Mouse (Mus musculus): ENCODE measurements around the gene Wdr72. TPM values are rescaled to one million over a fixed set of nuclear protein-coding genes. Genes with fewer than 3 reads are reported as not detected.

Wdr72 gene
- polyA plus RNA-seq, 1 experiment from 2014 or later: 0.36 TPM

DNA sequence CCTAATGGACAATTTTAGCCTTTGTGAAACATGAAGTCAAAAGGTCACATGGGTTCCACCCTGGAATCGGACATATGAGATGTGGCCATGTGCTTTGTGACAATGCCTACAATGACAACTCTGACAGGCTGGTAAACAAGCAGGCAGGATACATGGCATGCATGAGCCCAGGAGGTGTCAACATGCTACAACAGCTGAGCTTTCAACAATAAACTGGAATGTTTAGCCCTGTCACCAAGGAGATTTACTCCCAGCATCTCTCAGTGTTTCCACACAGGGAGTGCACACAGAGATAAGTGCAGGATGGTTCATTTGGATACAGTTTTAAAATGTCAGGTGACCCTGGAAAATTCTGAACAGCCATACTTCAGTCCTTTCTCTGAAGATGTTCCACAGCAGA lies 140.4 kb downstream of the Wdr72 start:
- Histone ChIP-seq H3K36me3 (replicated peaks) (no peaks in the 10 kb centered on the region), H3K27me3 (replicated peaks; ENCODE audit: low read depth, poor library complexity, severe bottlenecking) (no peaks in the 10 kb centered on the region), H3K4me1 (peaks cover 14% of the 10 kb centered on the region; the same call in 1 of the 2 replicates), H3K4me3 (no peak overlapping the region), H3K9me3 (no peaks in the 10 kb centered on the region), H3K27ac (replicated peaks) (no peak overlapping the region)
- no peak for DNase-seq (ENCODE audit: low spot score)
- WGBS: 48% methylated on average over 1 of the region's 1 CpGs

DNA sequence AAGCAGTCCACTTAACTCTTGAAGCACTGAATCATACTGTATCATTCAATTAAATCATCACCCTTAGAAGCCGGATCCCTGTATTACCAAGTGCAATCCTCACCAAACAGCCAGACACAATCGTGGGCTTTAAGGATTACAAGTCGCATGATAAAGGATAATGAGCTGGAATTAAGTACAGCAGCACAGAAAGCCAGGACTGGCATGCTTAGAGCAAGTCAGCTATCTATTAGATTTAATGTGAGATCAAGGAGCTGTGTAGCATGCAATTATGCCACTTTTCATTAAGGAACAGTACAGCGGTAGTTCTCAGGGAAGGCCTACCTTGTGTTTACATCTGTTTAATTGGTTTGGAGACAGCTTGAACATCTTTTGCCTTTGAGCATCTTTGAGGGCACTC lies 148.2 kb downstream of the Wdr72 start:
- Histone ChIP-seq H3K27me3 (replicated peaks; ENCODE audit: low read depth, poor library complexity, severe bottlenecking) (no peaks in the 10 kb centered on the region), H3K9me3 (no peaks in the 10 kb centered on the region), H3K36me3 (replicated peaks) (no peaks in the 10 kb centered on the region), H3K4me1 (no peaks in the 10 kb centered on the region), H3K4me3 (no peak overlapping the region), H3K27ac (replicated peaks) (no peak overlapping the region)
- 54% methylated on average over 4 of the region's 4 CpGs for WGBS
- DNase-seq (ENCODE audit: low spot score): no peak

- no peak for DNase-seq (ENCODE audit: low spot score)
- no peak overlapping the region for H3K27ac ChIP-seq (replicated peaks)
Observed at GRCm38 (mm10) chr9:74277752-74278385, 167.7 kb downstream of the Wdr72 start.

GRCm38 (mm10) chr9:74282072-74282471 lies 171.9 kb downstream of the Wdr72 start:
- no peak for DNase-seq (ENCODE audit: low spot score)
- WGBS: 19% methylated on average over 3 of the region's 3 CpGs
- Histone ChIP-seq H3K27me3 (replicated peaks; ENCODE audit: low read depth, poor library complexity, severe bottlenecking) (no peaks in the 10 kb centered on the region), H3K36me3 (replicated peaks) (no peaks in the 10 kb centered on the region), H3K4me1 (peaks cover 8% of the 10 kb centered on the region; the same call in 1 of the 2 replicates), H3K27ac (replicated peaks) (no peak overlapping the region), H3K4me3 (no peak overlapping the region), H3K9me3 (no peaks in the 10 kb centered on the region)

More at GRCm38 (mm10) chr9:74277752-74278385, 167.7 kb downstream of the Wdr72 start:
- Histone ChIP-seq H3K9me3 (no peaks in the 10 kb centered on the region), H3K4me1 (peaks cover 21% of the 10 kb centered on the region), H3K36me3 (replicated peaks) (no peaks in the 10 kb centered on the region), H3K4me3 (no peak overlapping the region), H3K27me3 (replicated peaks; ENCODE audit: low read depth, poor library complexity, severe bottlenecking) (no peaks in the 10 kb centered on the region)
- 70% methylated on average over 14 of the region's 14 CpGs for WGBS

- 64% methylated on average over 2 of the region's 2 CpGs for WGBS
Observed at GRCm38 (mm10) chr9:74286210-74286609, 176.1 kb downstream of the Wdr72 start.

GRCm38 (mm10) chr9:74294479-74294878 lies 184.3 kb downstream of the Wdr72 start:
- Histone ChIP-seq H3K27ac (replicated peaks) (no peak overlapping the region), H3K4me3 (no peak overlapping the region), H3K9me3 (no peaks in the 10 kb centered on the region), H3K4me1 (no peaks in the 10 kb centered on the region; the same call in 1 of the 2 replicates), H3K36me3 (replicated peaks) (no peaks in the 10 kb centered on the region), H3K27me3 (replicated peaks; ENCODE audit: low read depth, poor library complexity, severe bottlenecking) (no peaks in the 10 kb centered on the region)
- 87% methylated on average over 3 of the region's 3 CpGs for WGBS
- no peak for DNase-seq (ENCODE audit: low spot score)

More at GRCm38 (mm10) chr9:74286210-74286609, 176.1 kb downstream of the Wdr72 start:
- Histone ChIP-seq H3K9me3 (no peaks in the 10 kb centered on the region), H3K4me1 (no peaks in the 10 kb centered on the region), H3K27me3 (replicated peaks; ENCODE audit: low read depth, poor library complexity, severe bottlenecking) (no peaks in the 10 kb centered on the region), H3K27ac (replicated peaks) (no peak overlapping the region), H3K4me3 (no peak overlapping the region), H3K36me3 (replicated peaks) (no peaks in the 10 kb centered on the region)
- DNase-seq (ENCODE audit: low spot score): no peak

DNA sequence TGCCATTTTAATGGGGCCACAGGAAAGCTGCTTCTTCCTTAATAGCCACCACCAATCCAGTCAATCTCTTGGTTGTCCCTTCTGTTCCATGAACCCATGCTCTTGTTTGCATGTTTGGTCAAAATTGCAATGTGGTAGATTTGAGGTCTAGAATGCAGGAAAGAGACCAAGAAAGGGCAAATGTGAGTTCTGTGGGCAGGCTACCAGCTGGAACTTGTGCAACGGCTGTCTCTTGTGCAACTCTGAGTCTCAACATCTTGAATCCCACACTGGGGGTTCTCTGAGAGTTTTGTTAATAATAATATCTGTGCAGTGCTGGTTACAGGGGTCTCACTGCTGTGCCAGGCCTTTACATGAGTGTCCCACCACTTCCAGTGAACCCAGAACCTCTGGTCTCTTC lies 208.6 kb downstream of the Wdr72 start:
- Histone ChIP-seq H3K9me3 (no peaks in the 10 kb centered on the region), H3K4me1 (no peaks in the 10 kb centered on the region), H3K36me3 (replicated peaks) (no peaks in the 10 kb centered on the region), H3K27ac (replicated peaks) (no peak overlapping the region), H3K4me3 (no peak overlapping the region), H3K27me3 (replicated peaks; ENCODE audit: low read depth, poor library complexity, severe bottlenecking) (no peaks in the 10 kb centered on the region)
- DNase-seq (ENCODE audit: low spot score): no peak
- WGBS: 90% methylated on average over 1 of the region's 1 CpGs

DNA sequence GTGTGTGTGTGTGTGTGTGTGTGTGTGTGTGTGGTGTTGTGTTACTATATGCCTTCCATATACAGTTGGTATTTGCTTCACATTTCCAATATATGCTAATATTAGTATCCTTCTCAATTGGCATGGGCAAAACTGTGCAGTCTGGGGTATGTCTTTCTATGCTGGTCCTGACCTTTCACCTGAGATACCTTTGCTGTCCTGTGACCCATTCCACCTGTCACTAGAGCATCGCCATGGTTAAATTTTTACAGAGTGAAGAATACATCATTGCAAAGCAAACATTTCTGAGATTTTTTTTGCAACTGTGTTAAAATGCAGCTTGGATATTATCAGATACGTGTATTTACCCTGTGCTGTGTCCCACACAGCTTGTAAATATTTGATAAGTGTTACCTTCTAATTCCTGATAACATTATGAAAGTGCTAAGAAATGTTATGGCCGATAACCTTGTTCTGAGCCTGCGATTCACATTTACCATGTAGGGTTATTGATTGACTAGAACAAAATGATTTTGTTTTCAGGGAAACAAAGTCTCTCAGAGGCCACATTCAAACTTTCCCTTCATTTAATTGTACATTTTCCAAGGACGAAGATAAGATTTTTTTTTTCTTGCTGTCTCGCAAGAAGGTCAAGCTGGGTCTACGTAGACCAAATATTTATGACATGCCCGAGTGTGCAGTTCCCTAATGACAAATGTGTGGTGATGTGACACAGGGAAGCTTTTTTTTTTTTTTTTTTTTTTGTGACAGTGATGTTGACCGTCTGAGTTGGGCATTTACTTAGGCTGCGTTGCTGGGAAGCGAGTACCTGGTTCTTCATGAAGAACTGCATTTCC lies 214.2 kb downstream of the Wdr72 start:
- Histone ChIP-seq H3K4me3 (no peak overlapping the region), H3K9me3 (no peaks in the 10 kb centered on the region), H3K36me3 (replicated peaks) (no peaks in the 10 kb centered on the region), H3K27me3 (replicated peaks; ENCODE audit: low read depth, poor library complexity, severe bottlenecking) (no peaks in the 10 kb centered on the region), H3K4me1 (no peaks in the 10 kb centered on the region), H3K27ac (replicated peaks) (no peak overlapping the region)
- WGBS: 76% methylated on average over 11 of the region's 11 CpGs
- no peak for DNase-seq (ENCODE audit: low spot score)

- Histone ChIP-seq H3K9me3 (no peaks in the 10 kb centered on the region), H3K4me3 (no peak overlapping the region), H3K4me1 (no peaks in the 10 kb centered on the region), H3K27me3 (replicated peaks; ENCODE audit: low read depth, poor library complexity, severe bottlenecking) (no peaks in the 10 kb centered on the region), H3K27ac (replicated peaks) (no peak overlapping the region), H3K36me3 (replicated peaks) (no peaks in the 10 kb centered on the region)
- 63% methylated on average over 3 of the region's 3 CpGs for WGBS
- DNase-seq (ENCODE audit: low spot score): no peak
Observed at GRCm38 (mm10) chr9:74324925-74325295, 214.8 kb downstream of the Wdr72 start.

DNA sequence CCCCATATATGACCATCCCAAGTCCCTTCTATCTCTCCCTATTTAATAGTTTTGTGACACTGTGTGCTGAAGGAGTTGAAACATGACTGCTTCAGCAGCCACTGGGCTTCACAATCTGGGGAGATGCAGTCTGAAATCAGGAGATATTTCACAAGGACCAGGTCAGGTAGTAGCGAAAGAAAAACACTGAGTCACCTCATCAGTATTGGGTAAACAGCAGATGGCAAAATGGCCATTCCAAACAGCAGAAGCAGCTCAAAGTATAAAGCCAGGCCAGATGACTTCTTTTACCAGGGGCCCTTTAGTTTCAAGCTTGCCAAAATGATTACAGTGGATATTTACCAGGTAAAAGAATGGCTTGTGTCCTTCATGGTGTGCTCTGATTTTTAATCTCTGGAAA lies 215.8 kb downstream of the Wdr72 start:
- Histone ChIP-seq H3K4me3 (no peak overlapping the region), H3K36me3 (replicated peaks) (no peaks in the 10 kb centered on the region), H3K27me3 (replicated peaks; ENCODE audit: low read depth, poor library complexity, severe bottlenecking) (no peaks in the 10 kb centered on the region), H3K9me3 (no peaks in the 10 kb centered on the region), H3K27ac (replicated peaks) (no peak overlapping the region), H3K4me1 (peaks cover 2% of the 10 kb centered on the region)
- DNase-seq (ENCODE audit: low spot score): no peak
- WGBS: 84% methylated on average over 1 of the region's 1 CpGs

DNA sequence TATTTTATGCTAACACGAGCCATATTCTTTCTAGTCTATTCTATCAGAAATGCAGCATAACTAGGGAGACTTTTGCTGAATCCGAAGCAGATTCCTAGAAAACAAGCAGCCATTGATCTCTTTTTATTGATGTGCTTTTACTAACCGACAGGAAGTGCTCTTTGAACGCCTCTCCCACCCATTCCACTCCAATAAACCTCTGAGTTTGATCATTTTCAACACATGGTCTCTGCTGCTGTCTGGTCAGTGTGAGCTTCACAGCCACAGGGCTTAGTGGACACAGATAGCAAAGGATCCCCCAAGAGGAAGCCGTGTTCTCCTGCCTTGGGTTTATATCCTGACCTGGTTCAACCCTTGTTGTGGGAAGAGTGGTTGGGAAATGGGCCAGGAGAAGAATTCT lies 218.7 kb downstream of the Wdr72 start:
- Histone ChIP-seq H3K27me3 (replicated peaks; ENCODE audit: low read depth, poor library complexity, severe bottlenecking) (no peaks in the 10 kb centered on the region), H3K4me3 (no peak overlapping the region), H3K9me3 (no peaks in the 10 kb centered on the region), H3K4me1 (peaks cover 6% of the 10 kb centered on the region), H3K27ac (replicated peaks) (no peak overlapping the region), H3K36me3 (replicated peaks) (no peaks in the 10 kb centered on the region)
- no peak for DNase-seq (ENCODE audit: low spot score)
- WGBS: 74% methylated on average over 5 of the region's 5 CpGs

GRCm38 (mm10) chr9:74330706-74331495 lies 220.7 kb downstream of the Wdr72 start:
- Histone ChIP-seq H3K27ac (replicated peaks) (no peak overlapping the region), H3K9me3 (no peaks in the 10 kb centered on the region), H3K4me3 (no peak overlapping the region), H3K36me3 (replicated peaks) (no peaks in the 10 kb centered on the region), H3K27me3 (replicated peaks; ENCODE audit: low read depth, poor library complexity, severe bottlenecking) (no peaks in the 10 kb centered on the region), H3K4me1 (peaks cover 6% of the 10 kb centered on the region)
- WGBS: 49% methylated on average over 9 of the region's 9 CpGs
- peak; percentile 15 for DNase-seq (ENCODE audit: low spot score)

Data from embryonic facial prominence, embryonic 10.5 days (tissue).